Mouse (Mus musculus) cerebellum, adult 8-10 months (tissue): Measurements from ENCODE around the gene Atcay.
"Not testable (repeated sequence)": the region's sequence is repeated elsewhere in the genome, so short reads cannot be mapped to it uniquely, and the experiment has no call there.

Experiments used
- DNase-seq: peaks from one replicate; pipeline ENCODE4 v3.0.0; 2022

Gene Atcay

GRCm38 (mm10) chr10:81177958-81178712 lies 52.5 kb downstream of the Atcay start:
- DNase-seq = no peak

- DNase-seq = peak; percentile 61
Measured at GRCm38 (mm10) chr10:81177491-81177925, 53.1 kb downstream of the Atcay start.

GRCm38 (mm10) chr10:81176466-81177271 lies 54.0 kb downstream of the Atcay start, which contains the start of gene Eef2:
Gene Eef2, plus strand, starts transcription at chr10:81176631.
- peak; percentile 100 for DNase-seq

- DNase-seq = no peak
Measured at GRCm38 (mm10) chr10:81175936-81176465, 54.6 kb downstream of the Atcay start.

GRCm38 (mm10) chr10:81175345-81175701 lies 55.3 kb downstream of the Atcay start:
- not testable (repeated sequence) for DNase-seq

GRCm38 (mm10) chr10:81174617-81175344 lies 55.9 kb downstream of the Atcay start:
- peak; percentile 92 for DNase-seq

GRCm38 (mm10) chr10:81173132-81173531 lies 57.5 kb downstream of the Atcay start:
- DNase-seq = peak; percentile 85

GRCm38 (mm10) chr10:81169411-81169900 lies 61.2 kb downstream of the Atcay start:
- not testable (repeated sequence) for DNase-seq

GRCm38 (mm10) chr10:81168521-81169244 lies 62.0 kb downstream of the Atcay start:
- DNase-seq = peak; percentile 77

- peak; percentile 60 for DNase-seq
Measured at GRCm38 (mm10) chr10:81168087-81168431, 62.6 kb downstream of the Atcay start.

- peak; percentile 100 for DNase-seq
Measured at GRCm38 (mm10) chr10:81167200-81168086, 63.2 kb downstream of the Atcay start, which contains the start of gene Pias4. Gene Pias4, minus strand, starts transcription at chr10:81167923.

GRCm38 (mm10) chr10:81165118-81165517 lies 65.5 kb downstream of the Atcay start:
- DNase-seq = peak; percentile 68

- no peak for DNase-seq
Measured at GRCm38 (mm10) chr10:81162318-81162652, 68.3 kb downstream of the Atcay start.

- DNase-seq = no peak
Measured at GRCm38 (mm10) chr10:81161602-81162317, 68.9 kb downstream of the Atcay start.

- DNase-seq = no peak
Measured at GRCm38 (mm10) chr10:81154736-81155135, 75.9 kb downstream of the Atcay start.
